Mouse (Mus musculus): ENCODE data around the gene Gas7. TPM values are rescaled to one million over a fixed set of nuclear protein-coding genes. Genes with fewer than 3 reads are reported as not detected.
A peak's percentile ranks its signal among the peaks of the same experiment; 100 is the strongest.

Gene Gas7
- polyA plus RNA-seq, 1 experiment = 355 TPM

DNA sequence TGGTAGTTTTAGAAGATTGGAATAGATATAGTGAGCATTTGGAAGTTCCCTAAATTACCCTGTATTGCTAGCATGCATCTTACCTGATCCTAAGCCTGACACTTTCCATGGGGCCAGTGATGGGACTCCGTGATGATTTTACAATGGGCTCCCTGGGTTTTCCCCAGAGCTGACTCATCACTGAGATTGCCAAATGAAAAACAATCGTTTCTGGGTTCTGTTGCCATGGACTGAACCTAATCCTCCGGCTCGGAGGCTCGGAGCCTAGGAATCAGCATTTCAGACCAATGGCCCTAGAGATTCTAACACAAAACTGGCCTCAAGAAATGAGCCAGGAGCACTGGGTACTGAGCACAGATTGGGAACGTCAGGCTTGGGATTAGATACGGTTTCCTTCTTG is 167.1 kb downstream of the Gas7 start:
- no peak for TF ChIP-seq CTCF (IDR thresholded peaks at IDR 0.05; ENCODE audit: low read depth, low read length)
- no peak for TF ChIP-seq POLR2A (IDR thresholded peaks at IDR 0.05; ENCODE audit: borderline replicate concordance, low read depth, low read length)
- peaks cover 17% of the 10 kb centered on the region for H3K4me1 ChIP-seq (ENCODE audit: control insufficient read depth, insufficient read depth, low read length)
- H3K27ac ChIP-seq (ENCODE audit: insufficient read depth, low read depth, low read length) = no peak overlapping the region
- H3K4me3 ChIP-seq (ENCODE audit: insufficient read depth, low read length) = no peak overlapping the region

DNA sequence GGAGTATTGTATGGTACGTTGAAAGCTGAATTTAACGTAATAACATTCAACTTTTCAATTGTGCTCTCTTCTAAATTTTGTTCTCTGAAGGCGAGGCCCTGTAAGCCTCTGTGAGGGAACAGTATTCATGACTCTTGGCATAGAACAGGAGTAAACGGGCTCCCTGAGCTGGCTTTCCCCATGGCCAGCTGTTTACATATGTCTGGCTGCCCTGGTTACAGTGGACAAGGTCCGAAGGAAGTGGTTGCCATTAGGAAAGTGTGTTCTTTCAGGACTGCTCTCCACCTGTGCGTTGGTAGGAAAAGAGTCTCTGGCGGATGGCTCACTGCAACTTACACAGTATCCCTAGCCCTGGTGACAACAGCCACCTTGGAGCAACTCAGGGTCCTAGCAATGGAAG is 171.9 kb downstream of the Gas7 start:
- H3K4me1 ChIP-seq (ENCODE audit: control insufficient read depth, insufficient read depth, low read length) = peaks cover 8% of the 10 kb centered on the region
- no peak for TF ChIP-seq POLR2A (IDR thresholded peaks at IDR 0.05; ENCODE audit: borderline replicate concordance, low read depth, low read length)
- TF ChIP-seq CTCF (IDR thresholded peaks at IDR 0.05; ENCODE audit: low read depth, low read length) = no peak
- H3K4me3 ChIP-seq (ENCODE audit: insufficient read depth, low read length) = no peak overlapping the region
- no peak overlapping the region for H3K27ac ChIP-seq (ENCODE audit: insufficient read depth, low read depth, low read length)

DNA sequence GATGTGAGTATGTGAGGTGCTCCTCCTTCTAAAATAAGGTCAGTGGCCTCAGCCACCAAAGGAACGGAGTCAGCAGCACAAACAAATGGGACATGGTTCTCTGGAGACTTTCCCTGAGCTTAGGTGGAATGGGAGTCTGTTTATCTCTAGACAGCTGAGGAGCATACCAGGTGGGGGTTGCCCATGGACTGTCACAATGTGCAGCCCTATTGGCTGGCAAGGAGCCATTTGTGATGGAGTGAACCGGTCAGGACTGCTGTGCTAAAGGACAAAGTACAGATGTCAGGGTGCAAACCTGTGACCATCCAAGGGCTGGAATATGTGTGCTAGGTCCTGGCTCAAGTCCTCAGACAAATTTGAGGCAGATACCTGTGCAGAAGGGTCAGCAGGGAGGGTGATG is 173.3 kb downstream of the Gas7 start:
- H3K27ac ChIP-seq (ENCODE audit: insufficient read depth, low read depth, low read length) = no peak overlapping the region
- H3K4me3 ChIP-seq (ENCODE audit: insufficient read depth, low read length) = no peak overlapping the region
- H3K4me1 ChIP-seq (ENCODE audit: control insufficient read depth, insufficient read depth, low read length) = peaks cover 12% of the 10 kb centered on the region
- TF ChIP-seq CTCF (IDR thresholded peaks at IDR 0.05; ENCODE audit: low read depth, low read length) (no peak), POLR2A (IDR thresholded peaks at IDR 0.05; ENCODE audit: borderline replicate concordance, low read depth, low read length) (no peak)

DNA sequence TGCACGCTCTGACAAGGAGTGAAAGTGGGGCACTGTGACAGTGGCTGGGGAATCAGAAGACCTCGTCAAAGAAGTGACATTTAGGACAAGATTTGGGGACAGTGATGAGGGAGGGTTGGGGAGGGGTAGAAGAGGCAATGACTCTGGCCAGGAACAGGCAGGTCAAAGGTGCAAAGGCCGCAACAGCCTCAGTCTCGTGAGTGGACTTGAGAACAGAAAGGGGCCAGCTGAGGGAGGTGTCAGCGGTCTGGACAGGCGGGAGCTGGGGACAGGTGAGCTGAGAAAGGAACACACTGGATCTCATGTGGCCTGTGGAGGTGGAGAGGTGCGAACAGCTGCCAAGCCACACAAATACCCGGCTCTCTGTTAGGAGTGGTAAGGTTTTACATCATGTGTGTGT is 177.7 kb downstream of the Gas7 start:
- Histone ChIP-seq H3K4me3 (ENCODE audit: insufficient read depth, low read length) (no peak overlapping the region), H3K4me1 (ENCODE audit: control insufficient read depth, insufficient read depth, low read length) (peaks cover 52% of the 10 kb centered on the region), H3K27ac (ENCODE audit: insufficient read depth, low read depth, low read length) (no peak overlapping the region)
- no peak for TF ChIP-seq CTCF (IDR thresholded peaks at IDR 0.05; ENCODE audit: low read depth, low read length)
- TF ChIP-seq POLR2A (IDR thresholded peaks at IDR 0.05; ENCODE audit: borderline replicate concordance, low read depth, low read length) = no peak

DNA sequence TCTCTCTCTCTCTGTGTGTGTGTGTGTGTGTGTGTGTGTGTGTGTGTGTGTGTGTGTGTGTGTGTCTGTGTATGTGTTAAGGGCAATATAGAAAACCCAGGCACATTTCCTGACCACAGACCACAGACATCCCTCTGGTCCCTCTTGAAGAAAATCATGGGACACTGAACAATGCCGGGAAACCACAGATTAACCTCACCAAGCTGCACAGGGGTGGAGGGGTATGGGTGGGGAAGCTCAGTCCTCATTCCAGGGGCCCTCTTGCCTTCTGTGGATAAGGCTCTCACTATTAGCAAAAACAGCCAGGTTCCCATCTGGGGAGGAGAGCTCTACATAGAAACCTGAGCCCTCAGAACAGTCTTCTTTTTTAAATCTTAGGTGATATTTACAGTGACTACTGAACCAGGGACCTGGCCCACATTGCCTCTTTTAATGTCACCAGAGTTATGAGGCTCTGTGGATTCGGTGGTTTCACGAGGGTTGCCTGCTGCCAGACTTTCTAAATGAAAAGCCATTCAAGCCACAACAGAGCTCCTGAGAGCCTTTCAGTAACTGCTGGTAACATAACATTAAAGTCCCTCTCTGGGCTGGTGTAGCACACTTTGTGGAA is 178.5 kb downstream of the Gas7 start:
- Histone ChIP-seq H3K4me3 (ENCODE audit: insufficient read depth, low read length) (no peak overlapping the region), H3K4me1 (ENCODE audit: control insufficient read depth, insufficient read depth, low read length) (peaks cover 55% of the 10 kb centered on the region), H3K27ac (ENCODE audit: insufficient read depth, low read depth, low read length) (no peak overlapping the region)
- TF ChIP-seq CTCF (IDR thresholded peaks at IDR 0.05; ENCODE audit: low read depth, low read length) (no peak), POLR2A (IDR thresholded peaks at IDR 0.05; ENCODE audit: borderline replicate concordance, low read depth, low read length) (no peak)

DNA sequence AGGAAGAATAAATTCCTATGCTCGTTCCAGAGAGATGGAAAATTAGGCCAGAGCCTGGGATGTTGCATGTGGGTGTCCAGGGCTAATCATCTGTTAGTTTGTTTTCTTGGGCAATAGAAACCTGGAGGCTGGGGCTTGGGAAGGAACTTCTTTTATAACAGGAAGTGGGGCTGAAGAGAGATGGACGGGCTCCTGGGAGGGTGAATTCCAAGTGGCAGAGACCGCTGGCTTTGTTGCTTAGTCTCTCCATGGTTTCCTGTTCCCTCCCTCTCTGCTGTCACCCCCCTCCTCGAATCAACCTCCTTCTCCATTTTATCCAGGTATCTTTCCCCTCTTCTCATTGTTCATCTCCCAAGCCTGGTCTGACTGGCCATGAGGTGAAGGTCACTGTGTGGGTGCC is 181.0 kb downstream of the Gas7 start:
- Histone ChIP-seq H3K4me1 (ENCODE audit: control insufficient read depth, insufficient read depth, low read length) (peaks cover 57% of the 10 kb centered on the region), H3K4me3 (ENCODE audit: insufficient read depth, low read length) (no peak overlapping the region), H3K27ac (ENCODE audit: insufficient read depth, low read depth, low read length) (peak overlapping the region; percentile 73)
- TF ChIP-seq POLR2A (IDR thresholded peaks at IDR 0.05; ENCODE audit: borderline replicate concordance, low read depth, low read length) = no peak
- no peak for TF ChIP-seq CTCF (IDR thresholded peaks at IDR 0.05; ENCODE audit: low read depth, low read length)

DNA sequence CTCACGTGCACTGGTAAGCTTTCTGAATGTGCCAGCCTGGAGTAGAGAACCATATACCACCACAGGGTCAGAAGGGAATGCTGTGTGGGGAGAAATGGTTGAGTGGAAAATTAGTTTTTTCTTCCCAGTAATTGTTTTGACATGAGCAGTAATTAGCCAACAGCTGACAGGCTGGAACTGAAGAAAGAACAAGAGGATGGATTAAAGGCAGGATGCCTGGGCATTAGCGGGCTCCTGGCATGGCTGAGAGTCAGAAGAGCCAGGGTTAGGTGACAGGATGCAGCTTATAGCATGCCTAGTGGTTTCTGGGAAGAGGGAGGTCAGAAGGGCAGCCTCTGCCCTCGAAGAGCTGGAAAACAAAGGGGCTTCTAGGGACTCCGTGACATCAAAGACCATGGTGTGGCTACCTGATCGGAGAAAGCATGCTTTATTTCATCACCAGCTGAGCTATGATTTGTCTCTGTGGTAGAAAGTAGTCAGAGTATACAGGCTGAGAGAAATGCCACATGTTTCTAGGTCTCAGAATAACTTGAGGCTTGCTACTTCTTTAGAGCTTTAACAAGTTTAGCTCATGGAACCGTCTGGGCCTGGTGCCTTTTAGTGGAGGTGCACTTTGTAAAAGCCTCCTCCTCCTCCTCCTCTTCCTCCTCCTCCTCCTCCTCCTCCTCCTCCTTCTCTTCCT is 181.8 kb downstream of the Gas7 start:
- peaks cover 55% of the 10 kb centered on the region for H3K4me1 ChIP-seq (ENCODE audit: control insufficient read depth, insufficient read depth, low read length)
- no peak for TF ChIP-seq POLR2A (IDR thresholded peaks at IDR 0.05; ENCODE audit: borderline replicate concordance, low read depth, low read length)
- no peak for TF ChIP-seq CTCF (IDR thresholded peaks at IDR 0.05; ENCODE audit: low read depth, low read length)
- peak overlapping the region; percentile 73 for H3K27ac ChIP-seq (ENCODE audit: insufficient read depth, low read depth, low read length)
- no peak overlapping the region for H3K4me3 ChIP-seq (ENCODE audit: insufficient read depth, low read length)

DNA sequence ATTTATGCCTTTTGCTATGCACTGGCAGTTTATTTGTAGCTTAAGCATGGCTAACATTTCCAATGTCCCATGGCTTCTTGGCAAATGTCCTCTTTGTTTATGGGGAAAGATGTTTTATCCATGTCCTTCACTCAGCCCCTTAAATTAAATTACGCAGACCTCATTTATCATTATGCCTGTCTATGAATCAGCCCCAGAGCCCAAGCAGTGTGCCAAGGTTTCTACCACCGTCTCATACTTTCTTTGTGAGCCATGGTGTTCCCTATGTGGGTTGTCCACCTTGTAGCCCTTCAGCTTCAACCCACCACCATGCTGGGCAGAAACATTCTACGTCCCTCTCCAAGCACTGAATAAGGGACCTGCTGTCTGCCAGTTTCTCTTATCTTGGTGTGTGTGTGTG is 183.2 kb downstream of the Gas7 start:
- Histone ChIP-seq H3K4me1 (ENCODE audit: control insufficient read depth, insufficient read depth, low read length) (peaks cover 46% of the 10 kb centered on the region), H3K4me3 (ENCODE audit: insufficient read depth, low read length) (no peak overlapping the region), H3K27ac (ENCODE audit: insufficient read depth, low read depth, low read length) (no peak overlapping the region)
- TF ChIP-seq CTCF (IDR thresholded peaks at IDR 0.05; ENCODE audit: low read depth, low read length) (no peak), POLR2A (IDR thresholded peaks at IDR 0.05; ENCODE audit: borderline replicate concordance, low read depth, low read length) (no peak)

DNA sequence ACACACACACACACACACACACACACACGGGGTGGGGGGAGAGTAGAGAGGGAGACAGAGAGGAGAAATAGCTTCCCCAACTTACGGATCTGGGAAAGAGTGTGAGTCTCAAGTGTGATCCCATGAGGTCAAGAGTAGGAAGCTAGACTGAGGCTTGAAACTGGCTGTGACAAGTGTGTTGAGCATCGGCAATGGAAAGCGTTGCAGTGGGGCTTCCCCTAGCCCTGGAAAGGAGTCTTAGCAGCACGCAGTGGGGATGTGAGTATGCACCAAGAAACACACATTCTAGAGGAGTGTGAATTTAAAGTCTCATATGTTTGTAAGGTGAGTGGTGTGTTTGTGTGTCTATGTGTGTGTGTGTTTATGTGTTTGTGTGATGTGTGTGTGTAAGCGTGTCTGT is 185.1 kb downstream of the Gas7 start:
- Histone ChIP-seq H3K27ac (ENCODE audit: insufficient read depth, low read depth, low read length) (no peak overlapping the region), H3K4me3 (ENCODE audit: insufficient read depth, low read length) (no peak overlapping the region), H3K4me1 (ENCODE audit: control insufficient read depth, insufficient read depth, low read length) (peaks cover 29% of the 10 kb centered on the region)
- no peak for TF ChIP-seq CTCF (IDR thresholded peaks at IDR 0.05; ENCODE audit: low read depth, low read length)
- no peak for TF ChIP-seq POLR2A (IDR thresholded peaks at IDR 0.05; ENCODE audit: borderline replicate concordance, low read depth, low read length)

DNA sequence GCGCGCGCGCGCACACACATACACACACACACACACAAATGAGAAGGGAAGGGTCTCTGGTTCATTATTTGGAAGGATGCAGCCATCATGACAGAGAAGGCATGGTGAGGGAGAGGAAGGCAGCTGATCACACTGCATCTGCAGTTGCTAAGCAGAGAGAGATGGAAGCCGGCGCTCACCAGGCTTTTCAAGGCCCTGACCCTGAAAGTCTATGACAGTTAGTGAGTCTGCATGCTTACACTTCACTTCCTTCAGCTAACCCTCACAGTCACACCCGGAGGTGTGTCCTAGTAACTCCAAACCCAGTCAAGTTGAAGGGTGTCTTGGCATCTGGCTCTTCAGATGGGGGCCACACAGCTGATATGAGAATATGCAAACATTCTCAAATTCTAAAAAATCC is 187.2 kb downstream of the Gas7 start:
- no peak overlapping the region for H3K27ac ChIP-seq (ENCODE audit: insufficient read depth, low read depth, low read length)
- H3K4me1 ChIP-seq (ENCODE audit: control insufficient read depth, insufficient read depth, low read length) = peaks cover 9% of the 10 kb centered on the region
- H3K4me3 ChIP-seq (ENCODE audit: insufficient read depth, low read length) = no peak overlapping the region
- TF ChIP-seq CTCF (IDR thresholded peaks at IDR 0.05; ENCODE audit: low read depth, low read length) (no peak), POLR2A (IDR thresholded peaks at IDR 0.05; ENCODE audit: borderline replicate concordance, low read depth, low read length) (no peak)
